Mouse (Mus musculus) v-Abl transformed pro-B cells (cell line): ENCODE results near the gene Kif21a.

Experiments
- in situ Hi-C, 2 experiments: fragments of 400-800 bp; cut with MboI; formaldehyde crosslinking; loops; one replicate each; pipeline ENCODE4 v1.15.1; 2025; ENCODE audit not compliant: unreplicated experiment in 2 of 2

Gene Kif21a

GRCm38 (mm10) chr15:91018861-91019187 lies 30.9 kb downstream of the Kif21a start:
- in situ Hi-C loops: no loop called here

DNA sequence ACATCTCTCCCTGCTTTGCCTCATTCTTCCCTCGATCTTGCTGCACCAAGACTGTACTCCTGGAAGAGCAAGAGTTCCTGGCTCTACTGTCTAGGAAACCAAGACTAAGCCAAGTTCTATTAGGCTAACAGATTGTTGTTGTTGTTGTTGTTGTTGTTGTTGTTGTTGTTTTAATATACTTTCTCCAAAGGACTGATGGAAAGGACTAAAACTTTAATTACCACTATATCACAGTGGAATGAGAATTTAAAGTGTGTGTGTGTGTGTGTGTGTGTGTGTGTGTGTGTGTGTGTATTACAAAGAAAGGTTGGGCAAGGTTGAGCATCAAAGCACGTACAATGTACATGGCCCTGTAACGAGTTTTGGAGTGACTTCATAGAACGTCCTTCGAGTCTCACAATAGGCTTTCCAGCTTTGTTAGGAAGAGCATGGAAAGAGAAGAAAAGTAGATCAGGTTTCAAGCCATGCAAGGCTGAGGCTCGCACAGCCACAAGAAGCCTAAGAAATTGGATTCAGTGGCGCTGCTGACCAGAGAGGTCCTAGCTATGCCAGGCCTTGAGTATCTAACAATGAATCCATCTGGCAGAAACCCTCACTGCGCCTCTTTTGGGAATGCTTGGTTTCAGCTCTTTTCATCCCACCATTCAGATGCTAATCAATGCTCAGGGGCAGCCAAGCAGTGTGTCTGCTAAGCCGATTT lies 31.4 kb downstream of the Kif21a start:
- in situ Hi-C loops: no loop called here

- in situ Hi-C loops: no loop called here
Measured at GRCm38 (mm10) chr15:91017261-91018160, 32.2 kb downstream of the Kif21a start.

DNA sequence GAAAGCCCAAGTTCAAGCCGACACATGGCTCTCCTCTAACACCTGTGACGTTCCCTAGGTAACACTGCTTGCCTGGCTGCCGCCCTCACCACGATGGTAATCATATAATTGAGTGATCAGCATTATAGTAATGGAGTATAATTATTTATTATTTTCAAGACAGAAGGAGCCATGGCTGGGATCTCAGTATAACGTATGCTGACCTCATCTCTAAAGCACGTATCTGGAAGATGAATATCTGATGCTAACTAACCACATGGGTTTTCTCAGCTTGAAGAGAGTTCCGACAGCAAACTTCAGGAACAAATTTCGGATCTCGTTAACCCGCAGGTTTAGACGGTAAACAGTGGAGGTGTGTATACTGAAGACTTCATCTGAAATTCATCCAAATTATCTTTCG lies 33.4 kb downstream of the Kif21a start:
- in situ Hi-C loops: no loop called here

- in situ Hi-C loops: no loop called here
Measured at GRCm38 (mm10) chr15:91012793-91013580, 36.8 kb downstream of the Kif21a start.

- in situ Hi-C loops: no loop called here
Measured at GRCm38 (mm10) chr15:91010218-91010617, 39.5 kb downstream of the Kif21a start.

GRCm38 (mm10) chr15:91007123-91007830 lies 42.5 kb downstream of the Kif21a start:
- in situ Hi-C loops: no loop called here

- in situ Hi-C loops: no loop called here
Measured at GRCm38 (mm10) chr15:91004726-91005125, 45.0 kb downstream of the Kif21a start.

GRCm38 (mm10) chr15:91001037-91001616 lies 48.6 kb downstream of the Kif21a start:
- in situ Hi-C loops: no loop called here

DNA sequence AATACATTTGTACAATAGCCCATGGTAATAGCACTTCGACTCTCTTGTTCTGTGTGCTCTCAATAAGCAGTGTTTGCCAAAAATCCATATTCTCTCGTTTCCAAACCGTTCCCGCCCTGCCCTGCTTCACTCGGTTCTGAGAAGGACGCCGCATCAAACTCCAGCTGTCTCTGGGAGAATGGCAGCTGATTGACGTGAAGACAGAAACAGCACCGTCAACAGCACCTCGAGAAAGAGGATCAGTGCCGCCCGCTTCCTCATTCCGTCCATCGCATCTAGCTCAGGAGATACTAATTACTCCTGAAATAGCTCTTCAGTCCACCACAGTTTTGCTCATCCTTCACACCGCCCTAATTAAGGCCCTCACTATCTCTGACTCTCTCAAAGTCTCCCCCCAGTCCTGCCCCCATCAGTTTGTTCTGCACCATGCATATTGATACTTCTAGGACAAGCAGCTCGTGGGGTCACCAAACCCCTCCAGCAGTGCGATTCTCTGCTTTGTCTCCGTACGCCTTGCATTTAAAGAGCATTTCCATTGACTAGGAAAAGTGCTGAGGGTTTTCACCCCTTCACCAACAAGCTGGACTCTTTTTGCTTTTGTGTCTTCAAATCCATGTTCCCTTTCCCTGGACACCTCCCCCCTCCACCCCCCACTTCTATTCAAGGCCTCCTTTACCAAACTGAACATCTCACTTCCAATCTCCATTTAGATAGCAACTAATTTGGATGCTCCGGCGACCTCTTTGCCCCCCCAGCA lies 49.3 kb downstream of the Kif21a start:
- in situ Hi-C loops: no loop called here

DNA sequence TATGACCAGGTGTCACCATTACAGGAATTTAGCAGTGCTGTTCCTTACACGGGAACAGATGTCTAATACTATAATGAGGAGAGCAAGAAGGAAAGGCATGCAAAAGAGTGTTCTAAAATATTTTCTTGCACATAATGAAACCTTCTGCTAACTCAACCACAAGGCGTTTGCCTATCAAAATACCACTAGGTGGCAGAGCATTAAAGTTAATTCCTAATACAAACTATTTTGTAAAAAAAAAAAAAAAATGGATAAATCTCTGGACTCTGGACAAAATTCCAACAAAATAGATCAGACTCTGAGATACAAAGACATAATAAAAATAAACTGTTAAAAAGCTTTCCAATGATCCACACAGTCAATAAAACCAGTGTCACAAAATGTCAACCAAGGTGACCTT lies 56.9 kb downstream of the Kif21a start:
- in situ Hi-C loops: no loop called here

- in situ Hi-C loops: no loop called here
Measured at GRCm38 (mm10) chr15:90992388-90992787, 57.4 kb downstream of the Kif21a start.

DNA sequence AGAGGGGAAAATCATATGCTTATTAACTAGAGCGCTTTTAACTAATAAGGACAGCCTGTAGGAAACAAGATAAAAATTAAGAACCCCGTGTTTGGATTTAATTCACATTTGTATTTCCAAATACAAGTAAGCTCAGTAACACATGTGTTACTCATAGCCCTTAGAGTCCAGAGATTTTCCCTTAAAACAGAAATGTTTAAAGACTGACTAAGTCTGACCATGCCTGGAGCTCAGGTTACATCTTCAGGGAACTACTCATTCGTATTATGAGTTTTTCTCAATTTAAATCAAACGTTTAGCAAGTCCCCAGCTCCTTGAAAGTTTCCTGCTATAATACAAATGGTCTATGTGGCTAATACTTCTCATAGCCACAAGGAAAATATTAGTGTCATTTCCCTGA lies 57.9 kb downstream of the Kif21a start:
- in situ Hi-C loops: no loop called here

DNA sequence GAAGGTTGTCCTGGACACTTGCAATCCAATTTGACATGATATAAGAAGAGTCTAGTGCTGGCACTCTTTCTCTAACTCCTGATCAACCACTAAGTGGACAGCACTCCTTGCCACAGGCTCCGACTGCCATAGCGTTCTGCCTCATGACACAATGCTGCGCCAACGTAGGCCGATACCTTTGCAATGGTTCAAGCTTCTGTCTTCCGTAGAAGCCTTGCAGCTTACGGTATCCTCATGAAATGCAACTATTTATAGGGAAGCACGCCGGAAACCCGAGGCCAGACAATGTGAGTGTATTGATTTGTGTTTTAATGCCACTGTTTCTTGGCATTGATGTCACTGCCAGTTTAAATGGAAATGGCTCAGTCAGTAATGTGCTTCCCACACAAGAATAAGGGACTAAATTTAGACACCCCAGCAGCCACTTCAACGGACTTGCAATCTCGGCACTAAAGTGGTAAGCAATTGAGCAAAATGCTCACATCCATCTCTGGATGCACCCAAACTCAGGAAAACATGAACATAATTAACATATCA lies 62.0 kb downstream of the Kif21a start:
- in situ Hi-C loops: no loop called here

GRCm38 (mm10) chr15:90975914-90976313 lies 73.8 kb downstream of the Kif21a start:
- in situ Hi-C loops: no loop called here

- in situ Hi-C loops: no loop called here
Measured at GRCm38 (mm10) chr15:90971914-90972767, 77.6 kb downstream of the Kif21a start.

GRCm38 (mm10) chr15:90963320-90963719 lies 86.4 kb downstream of the Kif21a start:
- in situ Hi-C loops: no loop called here

- in situ Hi-C loops: no loop called here
Measured at GRCm38 (mm10) chr15:90962548-90962947, 87.2 kb downstream of the Kif21a start.
